Mouse (Mus musculus): ENCODE data around the gene Plxna1. TPM values are rescaled to one million over a fixed set of nuclear protein-coding genes. Genes with fewer than 3 reads are reported as not detected.
A peak's percentile ranks its signal among the peaks of the same experiment; 100 is the strongest.

The Plxna1 gene
- polyA plus RNA-seq, 1 experiment from 2014 or later = 9.2 TPM

DNA sequence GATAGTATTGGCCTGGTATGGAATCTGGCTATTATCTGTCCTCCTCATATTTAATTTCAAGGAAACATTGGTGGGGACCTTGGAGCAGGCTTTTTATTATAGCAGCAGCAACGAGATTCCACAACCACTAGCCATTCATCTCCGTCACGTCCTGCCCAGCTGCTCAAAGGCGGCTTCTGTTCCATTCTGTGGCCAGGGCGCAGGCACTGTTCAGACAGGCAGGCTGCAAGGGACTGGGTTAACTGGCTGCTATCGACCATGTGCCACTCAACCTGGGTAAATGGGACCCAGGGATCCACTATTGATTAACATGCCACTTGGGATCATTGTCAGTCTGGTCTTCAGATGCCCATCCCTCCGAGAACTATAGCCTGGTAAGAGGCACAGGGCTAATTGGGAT lies 27.4 kb upstream of the Plxna1 start:
- no peaks in the 10 kb centered on the region for H3K27me3 ChIP-seq (replicated peaks; ENCODE audit: control insufficient read depth, insufficient read depth, low read length)
- no peak overlapping the region for H3K4me3 ChIP-seq (ENCODE audit: low read depth, low read length)
- no peak overlapping the region for H3K4me2 ChIP-seq (replicated peaks; ENCODE audit: low read depth)
- WGBS = 72% methylated on average over 7 of the region's 7 CpGs
- ATAC-seq = no peak
- H3K36me3 ChIP-seq (ENCODE audit: control insufficient read depth, insufficient read depth) = no peaks in the 10 kb centered on the region
- no peak overlapping the region for H3K27ac ChIP-seq (ENCODE audit: low read depth, low read length)
- H3K9me3 ChIP-seq (ENCODE audit: control insufficient read depth) = no peaks in the 10 kb centered on the region
- H3K4me1 ChIP-seq (replicated peaks; ENCODE audit: control insufficient read depth, insufficient read depth, low read length) = no peaks in the 10 kb centered on the region
- no peak overlapping the region for H3K9ac ChIP-seq (ENCODE audit: low read depth, low read length)
- no peak for TF ChIP-seq CTCF (IDR thresholded peaks at IDR 0.05; ENCODE audit: low read depth)

DNA sequence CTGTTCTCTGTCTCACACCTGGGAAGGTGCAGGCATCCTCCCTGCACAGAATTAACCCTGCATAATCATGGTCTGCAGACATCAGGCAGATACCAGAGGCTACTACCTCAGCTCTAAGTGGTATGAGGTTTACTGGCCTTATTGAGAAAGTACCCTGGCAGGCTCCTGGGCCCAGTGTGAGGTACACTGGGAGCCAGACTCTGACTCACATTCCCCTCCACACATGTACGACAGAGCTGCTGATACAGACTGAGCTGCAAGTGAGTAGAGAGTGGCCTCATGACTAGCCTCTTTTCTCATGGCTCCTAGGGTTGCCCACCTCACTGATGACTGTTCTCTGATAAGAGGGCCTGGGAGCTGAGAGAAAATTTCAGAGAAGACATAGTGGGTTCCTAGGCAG lies 24.5 kb upstream of the Plxna1 start:
- no peak overlapping the region for H3K4me3 ChIP-seq (ENCODE audit: low read depth, low read length)
- H3K36me3 ChIP-seq (ENCODE audit: control insufficient read depth, insufficient read depth) = no peaks in the 10 kb centered on the region
- no peak overlapping the region for H3K27ac ChIP-seq (ENCODE audit: low read depth, low read length)
- TF ChIP-seq CTCF (IDR thresholded peaks at IDR 0.05; ENCODE audit: low read depth) = no peak
- H3K27me3 ChIP-seq (replicated peaks; ENCODE audit: control insufficient read depth, insufficient read depth, low read length) = no peaks in the 10 kb centered on the region
- 54% methylated on average over 1 of the region's 1 CpGs for WGBS
- no peaks in the 10 kb centered on the region for H3K4me1 ChIP-seq (replicated peaks; ENCODE audit: control insufficient read depth, insufficient read depth, low read length)
- no peak overlapping the region for H3K4me2 ChIP-seq (replicated peaks; ENCODE audit: low read depth)
- H3K9me3 ChIP-seq (ENCODE audit: control insufficient read depth) = no peaks in the 10 kb centered on the region
- no peak for ATAC-seq
- H3K9ac ChIP-seq (ENCODE audit: low read depth, low read length) = no peak overlapping the region

DNA sequence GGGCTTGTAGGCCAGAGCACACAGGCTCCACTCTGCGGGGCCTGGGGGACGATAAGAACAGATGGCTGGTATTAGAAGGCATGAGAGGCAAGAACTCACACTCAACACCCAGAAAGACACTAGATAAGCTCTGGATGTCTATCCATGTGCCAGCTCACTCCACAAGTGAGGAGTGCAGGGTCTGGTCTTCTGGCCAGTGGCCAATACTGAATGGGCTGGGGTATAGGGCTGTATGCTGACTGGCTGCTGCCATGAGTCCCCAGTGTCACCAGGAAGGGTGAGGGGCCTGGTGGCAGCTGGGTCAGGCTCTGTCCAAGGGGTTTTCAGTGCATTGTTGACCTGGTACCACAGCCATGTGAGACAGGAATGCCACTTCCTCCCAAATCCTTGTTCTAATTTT lies 22.3 kb upstream of the Plxna1 start:
- no peaks in the 10 kb centered on the region for H3K4me1 ChIP-seq (replicated peaks; ENCODE audit: control insufficient read depth, insufficient read depth, low read length)
- no peaks in the 10 kb centered on the region for H3K27me3 ChIP-seq (replicated peaks; ENCODE audit: control insufficient read depth, insufficient read depth, low read length)
- no peaks in the 10 kb centered on the region for H3K36me3 ChIP-seq (ENCODE audit: control insufficient read depth, insufficient read depth)
- ATAC-seq = no peak
- no peak overlapping the region for H3K9ac ChIP-seq (ENCODE audit: low read depth, low read length)
- WGBS = 92% methylated on average over 2 of the region's 2 CpGs
- H3K4me2 ChIP-seq (replicated peaks; ENCODE audit: low read depth) = no peak overlapping the region
- H3K4me3 ChIP-seq (ENCODE audit: low read depth, low read length) = no peak overlapping the region
- H3K27ac ChIP-seq (ENCODE audit: low read depth, low read length) = no peak overlapping the region
- H3K9me3 ChIP-seq (ENCODE audit: control insufficient read depth) = no peaks in the 10 kb centered on the region
- TF ChIP-seq CTCF (IDR thresholded peaks at IDR 0.05; ENCODE audit: low read depth) = no peak

DNA sequence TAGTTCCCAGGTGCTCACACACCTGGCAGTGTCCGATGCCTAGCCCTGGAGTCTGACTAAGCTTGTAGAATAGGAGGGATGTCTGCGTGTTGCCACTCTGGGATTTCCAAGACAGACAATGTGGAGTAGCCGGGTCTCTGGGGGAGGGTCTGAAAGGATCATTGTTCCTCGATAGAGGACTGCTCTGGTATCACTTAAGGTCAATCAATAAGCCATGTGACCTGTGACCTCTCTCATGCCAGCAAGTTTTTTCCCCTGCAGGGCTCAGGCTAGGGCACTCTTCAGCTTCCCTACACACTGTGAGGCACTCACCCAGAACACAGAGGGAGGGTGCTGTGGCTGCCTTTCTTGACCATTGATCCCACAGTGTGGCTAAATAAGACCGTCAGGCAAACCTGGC lies 19.4 kb upstream of the Plxna1 start:
- H3K27ac ChIP-seq (ENCODE audit: low read depth, low read length) = no peak overlapping the region
- H3K4me1 ChIP-seq (replicated peaks; ENCODE audit: control insufficient read depth, insufficient read depth, low read length) = no peaks in the 10 kb centered on the region; the same call in 1 of the 2 replicates
- 76% methylated on average over 5 of the region's 5 CpGs for whole genome bisulfite sequencing
- H3K9me3 ChIP-seq (ENCODE audit: control insufficient read depth) = no peaks in the 10 kb centered on the region
- no peak overlapping the region for H3K4me2 ChIP-seq (replicated peaks; ENCODE audit: low read depth)
- no peak for ATAC-seq
- no peaks in the 10 kb centered on the region for H3K27me3 ChIP-seq (replicated peaks; ENCODE audit: control insufficient read depth, insufficient read depth, low read length)
- H3K9ac ChIP-seq (ENCODE audit: low read depth, low read length) = no peak overlapping the region
- no peak overlapping the region for H3K4me3 ChIP-seq (ENCODE audit: low read depth, low read length)
- no peaks in the 10 kb centered on the region for H3K36me3 ChIP-seq (ENCODE audit: control insufficient read depth, insufficient read depth)
- TF ChIP-seq CTCF (IDR thresholded peaks at IDR 0.05; ENCODE audit: low read depth) = no peak

DNA sequence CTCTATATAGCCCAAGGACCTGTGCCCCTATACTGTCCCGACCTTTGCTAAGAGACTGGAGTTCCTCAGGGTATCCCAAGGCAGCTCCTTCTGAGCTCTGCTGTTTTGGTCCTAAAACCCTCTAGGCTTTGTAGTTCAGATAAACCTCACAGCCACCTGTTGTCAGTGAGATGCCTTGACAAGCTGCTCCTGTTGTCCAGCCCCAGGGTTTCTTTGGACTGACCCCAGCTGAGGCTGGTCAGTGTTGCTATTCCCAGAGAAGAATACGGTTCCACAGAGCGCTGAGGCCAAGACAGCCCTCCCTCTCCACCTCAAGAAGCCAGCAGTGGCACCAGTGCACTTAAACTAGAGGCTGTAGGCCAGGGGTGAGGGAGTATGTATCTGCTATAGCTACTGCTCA lies 18.8 kb upstream of the Plxna1 start:
- Histone ChIP-seq H3K9me3 (ENCODE audit: control insufficient read depth) (no peaks in the 10 kb centered on the region), H3K27me3 (replicated peaks; ENCODE audit: control insufficient read depth, insufficient read depth, low read length) (no peaks in the 10 kb centered on the region), H3K4me1 (replicated peaks; ENCODE audit: control insufficient read depth, insufficient read depth, low read length) (no peaks in the 10 kb centered on the region; the same call in 1 of the 2 replicates), H3K4me2 (replicated peaks; ENCODE audit: low read depth) (no peak overlapping the region), H3K27ac (ENCODE audit: low read depth, low read length) (no peak overlapping the region), H3K36me3 (ENCODE audit: control insufficient read depth, insufficient read depth) (no peaks in the 10 kb centered on the region), H3K4me3 (ENCODE audit: low read depth, low read length) (no peak overlapping the region), H3K9ac (ENCODE audit: low read depth, low read length) (no peak overlapping the region)
- 68% methylated on average over 3 of the region's 3 CpGs for WGBS
- no peak for TF ChIP-seq CTCF (IDR thresholded peaks at IDR 0.05; ENCODE audit: low read depth)
- no peak for ATAC-seq

DNA sequence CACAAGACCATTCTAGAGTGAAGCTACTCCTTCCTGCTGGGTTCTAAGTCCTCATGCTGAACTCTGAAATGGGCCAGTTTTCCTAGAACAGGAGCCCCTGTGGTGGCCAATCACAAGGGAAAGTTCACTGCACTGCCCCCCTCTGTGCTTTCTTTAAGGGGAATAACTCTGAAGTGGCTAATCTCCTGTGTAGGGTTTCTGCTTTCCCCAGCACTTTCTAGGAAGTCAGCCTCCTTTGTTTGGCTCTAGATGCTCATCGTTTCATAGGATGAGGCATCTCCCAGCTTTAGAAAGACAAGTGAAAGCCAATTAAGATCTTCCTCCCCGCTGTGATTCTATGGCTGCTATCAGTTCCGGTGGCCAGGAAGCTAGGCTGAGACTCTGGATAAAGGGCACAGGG lies 18.3 kb upstream of the Plxna1 start:
- no peaks in the 10 kb centered on the region for H3K36me3 ChIP-seq (ENCODE audit: control insufficient read depth, insufficient read depth)
- H3K27ac ChIP-seq (ENCODE audit: low read depth, low read length) = no peak overlapping the region
- WGBS = 57% methylated on average over 3 of the region's 3 CpGs
- TF ChIP-seq CTCF (IDR thresholded peaks at IDR 0.05; ENCODE audit: low read depth) = no peak
- no peak for ATAC-seq
- H3K4me1 ChIP-seq (replicated peaks; ENCODE audit: control insufficient read depth, insufficient read depth, low read length) = no peaks in the 10 kb centered on the region; the same call in 1 of the 2 replicates
- H3K4me2 ChIP-seq (replicated peaks; ENCODE audit: low read depth) = no peak overlapping the region
- H3K27me3 ChIP-seq (replicated peaks; ENCODE audit: control insufficient read depth, insufficient read depth, low read length) = no peaks in the 10 kb centered on the region
- no peak overlapping the region for H3K4me3 ChIP-seq (ENCODE audit: low read depth, low read length)
- H3K9ac ChIP-seq (ENCODE audit: low read depth, low read length) = no peak overlapping the region
- H3K9me3 ChIP-seq (ENCODE audit: control insufficient read depth) = no peaks in the 10 kb centered on the region

DNA sequence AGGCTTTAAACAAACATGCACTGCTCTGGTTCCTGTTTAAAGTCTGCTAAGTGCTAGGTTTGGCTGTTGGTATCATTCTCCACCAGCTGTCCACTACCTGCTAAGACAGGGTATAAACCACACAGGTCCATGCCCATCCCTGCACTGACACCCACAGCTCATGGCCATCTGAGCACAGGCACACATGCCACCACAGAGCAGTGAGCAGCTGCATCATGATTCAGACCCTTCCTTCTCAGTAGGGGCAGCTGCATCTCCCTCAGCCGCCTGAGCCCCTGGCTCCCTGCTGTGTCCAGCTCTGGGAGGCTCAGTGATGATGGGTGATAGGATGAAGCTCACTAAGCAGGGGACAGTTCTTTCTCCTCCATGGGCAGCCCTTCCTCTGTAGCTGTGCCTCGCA lies 15.8 kb upstream of the Plxna1 start:
- no peak overlapping the region for H3K9ac ChIP-seq (ENCODE audit: low read depth, low read length)
- no peak for TF ChIP-seq CTCF (IDR thresholded peaks at IDR 0.05; ENCODE audit: low read depth)
- H3K4me3 ChIP-seq (ENCODE audit: low read depth, low read length) = no peak overlapping the region
- H3K27me3 ChIP-seq (replicated peaks; ENCODE audit: control insufficient read depth, insufficient read depth, low read length) = no peaks in the 10 kb centered on the region
- no peak overlapping the region for H3K27ac ChIP-seq (ENCODE audit: low read depth, low read length)
- 77% methylated on average over 2 of the region's 2 CpGs for WGBS
- H3K9me3 ChIP-seq (ENCODE audit: control insufficient read depth) = no peaks in the 10 kb centered on the region
- peak; percentile 44; the same call in 1 of the 2 replicates for ATAC-seq
- H3K36me3 ChIP-seq (ENCODE audit: control insufficient read depth, insufficient read depth) = no peaks in the 10 kb centered on the region
- no peak overlapping the region for H3K4me2 ChIP-seq (replicated peaks; ENCODE audit: low read depth)
- no peaks in the 10 kb centered on the region; the same call in 1 of the 2 replicates for H3K4me1 ChIP-seq (replicated peaks; ENCODE audit: control insufficient read depth, insufficient read depth, low read length)

Measured in intestine, postnatal 0 days (tissue).